Mouse (Mus musculus) 3T3-L1 (cell line): ENCODE results near the gene Il1r1.

Source experiments
- DNase-seq: peaks from one replicate; pipeline ENCODE4 v3.0.0-alpha.2; 2015; ENCODE audit warnings: low read depth, low spot score

Il1r1 gene

GRCm38 (mm10) chr1:40362784-40363183 lies 137.9 kb downstream of the Il1r1 start:
- DNase-seq: no peak
